Mouse (Mus musculus): ENCODE data around the gene Tpte. TPM values are rescaled to one million over a fixed set of nuclear protein-coding genes. Genes with fewer than 3 reads are reported as not detected.

The Tpte gene
- not detected in 2 replicates for polyA plus RNA-seq (2014; fragmentation: Nextera tagmentation; extraction: Ambion mirVana)

DNA sequence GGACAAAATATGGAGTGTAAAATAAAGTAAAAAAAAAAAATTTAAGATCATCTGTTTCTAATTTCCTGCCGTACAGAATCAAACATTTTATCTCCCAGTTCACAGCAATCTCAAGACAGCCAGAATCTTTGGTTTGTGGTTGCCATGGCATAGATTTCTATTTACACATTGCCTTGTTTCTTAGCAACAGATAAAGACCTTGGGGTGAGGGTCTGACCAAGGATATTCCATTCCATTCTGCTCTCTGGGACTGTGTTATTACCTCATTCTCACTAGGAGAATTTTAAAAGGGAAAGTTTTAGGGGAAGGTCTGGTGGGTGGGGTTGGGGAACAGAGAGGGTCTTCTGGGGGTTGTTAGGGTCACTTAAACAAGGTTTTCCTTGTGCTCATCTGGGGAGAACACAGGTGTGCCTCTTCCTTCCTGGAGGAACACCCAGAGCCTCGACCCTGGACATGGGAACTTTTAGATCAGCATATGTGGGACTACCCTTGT is at the start of gene Tpte:
Tpte (plus strand) TSS at position 443 of the 493 bp plus-strand sequence.
- no peaks in the 10 kb centered on the region for H3K36me3 ChIP-seq (ENCODE audit: control insufficient read depth, insufficient read depth, low read length)
- 50% methylated on average over 2 of the region's 2 CpGs for WGBS
- DNase-seq (ENCODE audit: low spot score) = peak; percentile 59
- H3K4me1 ChIP-seq (ENCODE audit: control insufficient read depth, insufficient read depth, low read length) = no peaks in the 10 kb centered on the region
- ATAC-seq (ENCODE audit: low read depth) = peak; percentile 75; the same call in 1 of the 2 replicates
- no peak within 1 kb of the TSS for H3K9ac ChIP-seq (ENCODE audit: low read depth, low read length)
- H3K9me3 ChIP-seq (ENCODE audit: control insufficient read depth, low read length) = no peaks in the 10 kb centered on the region
- no peak within 1 kb of the TSS for H3K4me3 ChIP-seq (ENCODE audit: low read depth, low read length)
- no peaks in the 10 kb centered on the region for H3K27me3 ChIP-seq (replicated peaks; ENCODE audit: control insufficient read depth, insufficient read depth, low read length)
- H3K27ac ChIP-seq (replicated peaks; ENCODE audit: low read depth, low read length) = no peak within 1 kb of the TSS
- H3K4me2 ChIP-seq (ENCODE audit: low read depth, low read length) = no peak within 1 kb of the TSS

DNA sequence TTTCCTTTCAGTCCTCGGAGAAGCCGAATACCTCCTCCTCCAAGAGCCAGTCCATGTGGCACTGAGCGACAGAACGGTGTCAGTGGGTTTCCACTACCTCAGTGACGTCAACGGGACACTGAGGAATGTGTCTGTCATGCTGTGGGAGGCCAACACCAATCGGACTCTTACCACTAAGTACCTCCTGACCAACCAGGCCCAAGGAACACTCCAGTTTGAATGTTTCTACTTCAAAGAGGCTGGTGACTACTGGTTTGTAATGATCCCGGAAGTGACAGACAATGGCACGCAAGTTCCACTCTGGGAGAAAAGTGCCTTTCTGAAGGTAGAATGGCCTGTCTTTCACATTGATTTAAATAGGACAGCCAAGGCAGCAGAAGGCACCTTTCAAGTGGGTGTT is 40.3 kb upstream of the Tpte start:
- Histone ChIP-seq H3K9ac (ENCODE audit: low read depth, low read length) (no peak overlapping the region), H3K27me3 (replicated peaks; ENCODE audit: control insufficient read depth, insufficient read depth, low read length) (no peaks in the 10 kb centered on the region), H3K4me3 (ENCODE audit: low read depth, low read length) (no peak overlapping the region), H3K27ac (replicated peaks; ENCODE audit: low read depth, low read length) (no peak overlapping the region), H3K4me2 (ENCODE audit: low read depth, low read length) (no peak overlapping the region), H3K4me1 (ENCODE audit: control insufficient read depth, insufficient read depth, low read length) (no peaks in the 10 kb centered on the region), H3K9me3 (ENCODE audit: control insufficient read depth, low read length) (no peaks in the 10 kb centered on the region), H3K36me3 (ENCODE audit: control insufficient read depth, insufficient read depth, low read length) (no peaks in the 10 kb centered on the region)
- WGBS = 89% methylated on average over 9 of the region's 9 CpGs
- DNase-seq (ENCODE audit: low spot score) (no peak), ATAC-seq (ENCODE audit: low read depth) (no peak)

DNA sequence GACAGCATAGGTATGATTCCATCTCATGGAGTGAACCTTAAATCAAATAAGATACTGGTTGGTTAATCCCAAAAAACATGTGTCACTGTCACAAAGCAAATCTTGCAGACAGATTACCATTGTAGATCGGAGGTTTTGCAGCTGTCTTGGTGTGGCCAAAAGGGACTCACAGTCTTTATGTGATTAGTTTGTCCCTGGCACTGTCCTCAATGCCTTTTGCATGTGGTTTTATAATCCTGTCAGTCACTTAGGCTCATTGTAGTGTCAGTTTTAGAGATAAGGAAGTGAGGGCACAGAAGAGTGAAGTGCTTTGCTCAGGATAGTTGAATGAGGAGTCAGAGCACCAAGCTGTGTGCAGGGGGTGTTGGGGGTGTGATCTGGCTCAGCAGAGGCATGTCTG is 37.6 kb upstream of the Tpte start:
- 64% methylated on average over 1 of the region's 1 CpGs for WGBS
- H3K36me3 ChIP-seq (ENCODE audit: control insufficient read depth, insufficient read depth, low read length) = no peaks in the 10 kb centered on the region
- no peaks in the 10 kb centered on the region for H3K9me3 ChIP-seq (ENCODE audit: control insufficient read depth, low read length)
- ATAC-seq (ENCODE audit: low read depth) (no peak), DNase-seq (ENCODE audit: low spot score) (no peak)
- H3K4me3 ChIP-seq (ENCODE audit: low read depth, low read length) = no peak overlapping the region
- H3K4me2 ChIP-seq (ENCODE audit: low read depth, low read length) = no peak overlapping the region
- no peak overlapping the region for H3K9ac ChIP-seq (ENCODE audit: low read depth, low read length)
- H3K27me3 ChIP-seq (replicated peaks; ENCODE audit: control insufficient read depth, insufficient read depth, low read length) = no peaks in the 10 kb centered on the region
- no peak overlapping the region for H3K27ac ChIP-seq (replicated peaks; ENCODE audit: low read depth, low read length)
- no peaks in the 10 kb centered on the region for H3K4me1 ChIP-seq (ENCODE audit: control insufficient read depth, insufficient read depth, low read length)

DNA sequence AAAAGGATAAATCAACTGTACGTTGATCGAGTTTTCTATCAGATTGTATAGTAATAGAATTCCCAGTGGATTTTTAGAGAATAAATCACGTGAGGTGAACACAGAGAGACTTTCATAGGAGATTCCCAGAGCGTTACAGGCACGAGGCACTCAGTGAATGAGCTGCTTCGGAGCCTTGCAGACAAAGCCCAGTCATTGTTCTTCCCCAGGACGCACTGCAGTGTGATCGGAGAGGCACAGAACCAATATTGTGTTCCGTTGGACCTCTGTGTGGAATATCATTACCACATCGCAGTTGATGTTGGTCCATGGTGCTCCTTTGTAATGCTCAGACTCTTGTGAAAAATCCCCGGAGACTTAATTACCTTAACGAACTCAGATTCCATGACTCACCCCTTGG is 35.3 kb upstream of the Tpte start:
- WGBS = 61% methylated on average over 12 of the region's 12 CpGs
- Histone ChIP-seq H3K9ac (ENCODE audit: low read depth, low read length) (no peak overlapping the region), H3K27ac (replicated peaks; ENCODE audit: low read depth, low read length) (no peak overlapping the region), H3K4me3 (ENCODE audit: low read depth, low read length) (no peak overlapping the region), H3K27me3 (replicated peaks; ENCODE audit: control insufficient read depth, insufficient read depth, low read length) (no peaks in the 10 kb centered on the region), H3K4me1 (ENCODE audit: control insufficient read depth, insufficient read depth, low read length) (no peaks in the 10 kb centered on the region), H3K4me2 (ENCODE audit: low read depth, low read length) (no peak overlapping the region), H3K36me3 (ENCODE audit: control insufficient read depth, insufficient read depth, low read length) (no peaks in the 10 kb centered on the region), H3K9me3 (ENCODE audit: control insufficient read depth, low read length) (no peaks in the 10 kb centered on the region)
- no peak for ATAC-seq (ENCODE audit: low read depth)
- no peak for DNase-seq (ENCODE audit: low spot score)

DNA sequence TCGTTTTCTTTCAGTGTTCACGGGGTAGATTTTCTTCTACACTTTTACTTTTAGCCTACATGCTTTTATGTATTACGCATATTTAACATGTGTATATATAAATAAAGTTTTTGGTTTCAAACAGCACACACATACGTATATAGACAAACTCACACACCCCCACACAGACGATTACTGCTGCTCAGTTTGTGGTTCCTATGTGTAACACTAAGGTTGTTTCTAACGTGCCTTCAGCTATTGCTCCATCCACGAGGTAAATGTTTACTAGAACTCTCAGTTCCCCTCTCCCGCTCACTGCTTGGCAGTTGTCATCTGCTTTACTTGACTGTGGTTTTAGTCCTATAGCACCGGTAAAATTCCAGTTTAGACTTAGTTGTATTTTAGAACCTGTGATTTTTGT is 34.2 kb upstream of the Tpte start:
- H3K9me3 ChIP-seq (ENCODE audit: control insufficient read depth, low read length) = 0 out of 2 replicates have a peak, but pooled peaks cover 3% of the 10 kb centered on the region
- no peak overlapping the region for H3K4me3 ChIP-seq (ENCODE audit: low read depth, low read length)
- DNase-seq (ENCODE audit: low spot score) (no peak), ATAC-seq (ENCODE audit: low read depth) (no peak)
- no peak overlapping the region for H3K9ac ChIP-seq (ENCODE audit: low read depth, low read length)
- no peaks in the 10 kb centered on the region for H3K36me3 ChIP-seq (ENCODE audit: control insufficient read depth, insufficient read depth, low read length)
- H3K27ac ChIP-seq (replicated peaks; ENCODE audit: low read depth, low read length) = no peak overlapping the region
- WGBS = 76% methylated on average over 9 of the region's 9 CpGs
- no peak overlapping the region for H3K4me2 ChIP-seq (ENCODE audit: low read depth, low read length)
- no peaks in the 10 kb centered on the region for H3K27me3 ChIP-seq (replicated peaks; ENCODE audit: control insufficient read depth, insufficient read depth, low read length)
- no peaks in the 10 kb centered on the region for H3K4me1 ChIP-seq (ENCODE audit: control insufficient read depth, insufficient read depth, low read length)

DNA sequence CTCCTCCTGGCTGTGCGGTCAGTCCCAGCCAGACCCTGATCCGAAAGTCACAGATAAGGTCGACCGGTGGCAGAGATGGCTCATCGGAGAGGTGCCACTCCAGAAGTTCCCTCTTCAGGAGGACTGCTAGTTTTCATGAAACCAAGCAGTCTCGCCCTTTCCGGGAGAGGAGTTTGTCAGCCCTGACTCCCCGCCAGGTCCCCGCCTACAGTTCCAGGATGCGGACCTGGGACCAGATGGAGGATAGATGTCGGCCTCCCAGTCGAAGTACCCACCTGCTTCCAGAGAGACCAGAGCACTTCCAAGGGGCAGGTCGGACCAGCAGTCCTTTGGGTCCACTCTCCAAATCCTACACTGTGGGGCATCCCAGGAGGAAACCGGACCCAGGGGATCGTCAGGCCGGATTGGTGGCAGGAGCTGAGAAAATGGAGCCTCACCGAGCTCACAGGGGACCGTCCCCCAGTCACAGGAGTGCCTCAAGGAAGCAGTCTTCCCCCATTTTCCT is 24.2 kb upstream of the Tpte start:
- H3K27ac ChIP-seq (replicated peaks; ENCODE audit: low read depth, low read length) = no peak overlapping the region
- H3K36me3 ChIP-seq (ENCODE audit: control insufficient read depth, insufficient read depth, low read length) = no peaks in the 10 kb centered on the region
- H3K27me3 ChIP-seq (replicated peaks; ENCODE audit: control insufficient read depth, insufficient read depth, low read length) = no peaks in the 10 kb centered on the region
- H3K9ac ChIP-seq (ENCODE audit: low read depth, low read length) = no peak overlapping the region
- no peak overlapping the region for H3K4me2 ChIP-seq (ENCODE audit: low read depth, low read length)
- DNase-seq (ENCODE audit: low spot score) (no peak), ATAC-seq (ENCODE audit: low read depth) (no peak)
- WGBS = 86% methylated on average over 18 of the region's 18 CpGs
- no peaks in the 10 kb centered on the region for H3K4me1 ChIP-seq (ENCODE audit: control insufficient read depth, insufficient read depth, low read length)
- no peak overlapping the region for H3K4me3 ChIP-seq (ENCODE audit: low read depth, low read length)
- 0 out of 2 replicates have a peak, but pooled peaks cover 5% of the 10 kb centered on the region for H3K9me3 ChIP-seq (ENCODE audit: control insufficient read depth, low read length)

DNA sequence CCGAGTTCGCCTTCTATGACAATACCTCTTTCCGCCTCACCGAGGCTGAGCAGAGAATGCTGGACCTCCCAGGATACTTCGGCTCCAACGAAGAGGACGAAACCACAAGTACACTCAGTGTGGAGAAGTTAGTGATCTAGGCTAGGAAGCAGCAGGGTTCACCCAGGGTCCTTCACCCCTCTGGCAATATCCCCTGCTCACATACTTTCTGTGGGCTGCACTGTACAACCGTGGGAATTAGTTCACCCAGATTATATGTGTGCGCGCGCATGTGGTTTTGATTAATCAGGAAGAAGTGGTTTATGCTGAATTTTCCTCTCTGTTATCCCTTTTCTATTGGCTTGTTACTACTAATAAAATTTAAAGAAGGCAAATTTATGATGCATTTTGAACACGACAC is 23.7 kb upstream of the Tpte start:
- WGBS = 56% methylated on average over 12 of the region's 12 CpGs
- Histone ChIP-seq H3K4me3 (ENCODE audit: low read depth, low read length) (no peak overlapping the region), H3K27me3 (replicated peaks; ENCODE audit: control insufficient read depth, insufficient read depth, low read length) (no peaks in the 10 kb centered on the region), H3K36me3 (ENCODE audit: control insufficient read depth, insufficient read depth, low read length) (no peaks in the 10 kb centered on the region), H3K9me3 (ENCODE audit: control insufficient read depth, low read length) (0 out of 2 replicates have a peak, but pooled peaks cover under 1% of the 10 kb centered on the region), H3K4me2 (ENCODE audit: low read depth, low read length) (no peak overlapping the region), H3K27ac (replicated peaks; ENCODE audit: low read depth, low read length) (no peak overlapping the region), H3K4me1 (ENCODE audit: control insufficient read depth, insufficient read depth, low read length) (no peaks in the 10 kb centered on the region), H3K9ac (ENCODE audit: low read depth, low read length) (no peak overlapping the region)
- ATAC-seq (ENCODE audit: low read depth) = peak; percentile 63; the same call in 1 of the 2 replicates
- peak; percentile 47 for DNase-seq (ENCODE audit: low spot score)

DNA sequence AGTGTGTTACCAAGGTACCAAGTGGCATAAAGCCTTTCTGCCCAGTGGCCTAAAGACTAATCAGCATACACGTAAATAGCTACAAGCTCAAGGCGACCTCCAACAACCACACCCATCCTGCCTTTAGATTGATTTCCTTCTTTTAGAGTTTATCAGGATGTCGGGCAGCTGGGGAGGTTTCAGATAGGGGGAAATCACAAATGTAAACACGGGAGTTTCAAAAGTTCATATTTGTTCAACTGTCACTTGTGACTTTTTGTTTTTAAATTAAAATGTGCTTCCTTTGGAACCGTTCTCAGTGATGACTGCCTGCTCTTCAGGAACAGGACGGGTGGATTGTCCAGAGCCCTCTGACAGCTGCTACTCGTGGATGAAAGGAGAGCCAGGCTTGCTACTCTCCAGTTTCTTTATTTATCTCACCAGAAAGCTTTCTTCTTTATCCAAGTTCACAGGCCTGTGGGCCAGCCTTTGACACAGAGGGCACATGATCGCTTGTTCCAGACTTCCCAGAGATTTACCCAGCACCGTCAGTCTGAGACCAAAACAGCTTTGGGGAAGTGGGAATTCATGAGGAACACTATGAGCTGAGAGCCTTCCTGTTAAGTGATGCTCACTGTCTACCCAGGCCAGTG is 23.0 kb upstream of the Tpte start:
- Histone ChIP-seq H3K36me3 (ENCODE audit: control insufficient read depth, insufficient read depth, low read length) (no peaks in the 10 kb centered on the region), H3K9ac (ENCODE audit: low read depth, low read length) (no peak overlapping the region), H3K27me3 (replicated peaks; ENCODE audit: control insufficient read depth, insufficient read depth, low read length) (no peaks in the 10 kb centered on the region), H3K4me1 (ENCODE audit: control insufficient read depth, insufficient read depth, low read length) (no peaks in the 10 kb centered on the region), H3K9me3 (ENCODE audit: control insufficient read depth, low read length) (no peaks in the 10 kb centered on the region), H3K27ac (replicated peaks; ENCODE audit: low read depth, low read length) (no peak overlapping the region), H3K4me2 (ENCODE audit: low read depth, low read length) (no peak overlapping the region), H3K4me3 (ENCODE audit: low read depth, low read length) (no peak overlapping the region)
- DNase-seq (ENCODE audit: low spot score) (no peak), ATAC-seq (ENCODE audit: low read depth) (no peak)
- 51% methylated on average over 9 of the region's 9 CpGs for WGBS

DNA sequence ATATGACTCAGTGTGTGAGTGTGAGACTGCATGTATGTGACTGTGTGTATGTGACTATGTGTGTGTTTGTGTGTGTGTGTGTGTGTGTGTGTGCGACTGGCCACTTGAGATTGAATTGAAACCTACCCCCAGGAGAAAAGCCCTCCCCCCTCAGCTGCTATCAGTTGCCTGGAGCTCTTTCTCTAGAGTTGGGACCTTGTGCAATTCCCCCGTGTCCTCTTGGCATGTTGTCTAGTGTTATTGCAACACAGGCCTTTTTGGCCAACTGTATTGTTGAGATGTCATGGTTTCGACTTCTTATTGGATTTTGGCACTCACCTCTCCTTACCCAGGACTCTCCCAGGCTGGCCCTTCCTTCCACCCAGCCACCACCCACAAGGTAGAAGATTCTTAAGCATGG is 21.0 kb upstream of the Tpte start:
- H3K9me3 ChIP-seq (ENCODE audit: control insufficient read depth, low read length) = no peaks in the 10 kb centered on the region
- no peak for DNase-seq (ENCODE audit: low spot score)
- H3K4me1 ChIP-seq (ENCODE audit: control insufficient read depth, insufficient read depth, low read length) = no peaks in the 10 kb centered on the region
- H3K27ac ChIP-seq (replicated peaks; ENCODE audit: low read depth, low read length) = no peak overlapping the region
- no peak overlapping the region for H3K9ac ChIP-seq (ENCODE audit: low read depth, low read length)
- 90% methylated on average over 3 of the region's 3 CpGs for WGBS
- H3K27me3 ChIP-seq (replicated peaks; ENCODE audit: control insufficient read depth, insufficient read depth, low read length) = no peaks in the 10 kb centered on the region
- no peak for ATAC-seq (ENCODE audit: low read depth)
- H3K4me2 ChIP-seq (ENCODE audit: low read depth, low read length) = no peak overlapping the region
- H3K36me3 ChIP-seq (ENCODE audit: control insufficient read depth, insufficient read depth, low read length) = no peaks in the 10 kb centered on the region
- H3K4me3 ChIP-seq (ENCODE audit: low read depth, low read length) = no peak overlapping the region

Measured in embryonic facial prominence, embryonic 14.5 days (tissue).